Mouse (Mus musculus): Measurements from ENCODE around the gene Acy3.
"Not testable (repeated sequence)": the region's sequence is repeated elsewhere in the genome, so short reads cannot be mapped to it uniquely, and the experiment has no call there.

Gene Acy3

GRCm38 (mm10) chr19:3986334-3986733, at the start of gene Acy3:
Gene Acy3, plus strand, starts transcription at chr19:3986570.
- peak in 1 of 2 experiments; percentile 18 for DNase-seq

- DNase-seq = no peak
Measured at GRCm38 (mm10) chr19:3942315-3942714, 44.1 kb upstream of the Acy3 start.

- DNase-seq = peak; percentile 81 to 85
Measured at GRCm38 (mm10) chr19:3942986-3943735, 43.2 kb upstream of the Acy3 start.

GRCm38 (mm10) chr19:3945872-3946564, 40.4 kb upstream of the Acy3 start:
- DNase-seq = peak; percentile 51 to 66

GRCm38 (mm10) chr19:3946715-3947114, 39.7 kb upstream of the Acy3 start:
- peak; percentile 39 to 65 for DNase-seq

GRCm38 (mm10) chr19:3947813-3948212, 38.6 kb upstream of the Acy3 start:
- DNase-seq = no peak

GRCm38 (mm10) chr19:3948546-3948945, 37.8 kb upstream of the Acy3 start:
- no peak for DNase-seq

GRCm38 (mm10) chr19:3950331-3950730, 36.0 kb upstream of the Acy3 start:
- DNase-seq = no peak

- no peak for DNase-seq
Measured at GRCm38 (mm10) chr19:3951461-3951860, 34.9 kb upstream of the Acy3 start.

GRCm38 (mm10) chr19:3952099-3952498, 34.3 kb upstream of the Acy3 start:
- DNase-seq = no peak

- no peak for DNase-seq
Measured at GRCm38 (mm10) chr19:3955033-3955432, 31.3 kb upstream of the Acy3 start.

- DNase-seq = no peak
Measured at GRCm38 (mm10) chr19:3955804-3956203, 30.6 kb upstream of the Acy3 start.

- not testable (repeated sequence) for DNase-seq
Measured at GRCm38 (mm10) chr19:3957296-3958036, 28.9 kb upstream of the Acy3 start.

GRCm38 (mm10) chr19:3958470-3958869, 27.9 kb upstream of the Acy3 start, which contains the start of gene Aldh3b3:
Gene Aldh3b3, plus strand, starts transcription at chr19:3958645.
- DNase-seq = no peak

- no peak for DNase-seq
Measured at GRCm38 (mm10) chr19:3959030-3959429, 27.3 kb upstream of the Acy3 start.

- DNase-seq = no peak
Measured at GRCm38 (mm10) chr19:3960211-3960610, 26.2 kb upstream of the Acy3 start.

GRCm38 (mm10) chr19:3961805-3962204, 24.6 kb upstream of the Acy3 start:
- DNase-seq = not testable (repeated sequence)

- no peak for DNase-seq
Measured at GRCm38 (mm10) chr19:3962469-3962868, 23.9 kb upstream of the Acy3 start.

- DNase-seq = no peak
Measured at GRCm38 (mm10) chr19:3964030-3964429, 22.3 kb upstream of the Acy3 start.

- no peak for DNase-seq
Measured at GRCm38 (mm10) chr19:3966330-3967075, 19.9 kb upstream of the Acy3 start.

- DNase-seq = no peak
Measured at GRCm38 (mm10) chr19:3967258-3967657, 19.1 kb upstream of the Acy3 start.

- no peak for DNase-seq
Measured at GRCm38 (mm10) chr19:3972229-3972628, 14.1 kb upstream of the Acy3 start, which contains the start of gene Aldh3b2. Gene Aldh3b2, plus strand, starts transcription at chr19:3972328.

- DNase-seq = not testable (repeated sequence)
Measured at GRCm38 (mm10) chr19:3974608-3975007, 11.8 kb upstream of the Acy3 start.
